Mouse (Mus musculus) heart, adult 18-20 months (tissue): Measurements from ENCODE around the gene Ss18l2. TPM values are rescaled to one million over a fixed set of nuclear protein-coding genes. Genes with fewer than 3 reads are reported as not detected.

Source experiments
- DNase-seq, 2 experiments: peaks; one replicate each; pipeline ENCODE4 v3.0.0; 2021 to 2022; ENCODE audit warnings: mixed read lengths in 1 of 2
- total RNA-seq, 2 experiments: library from RNA; stranded (reverse); gene quantifications; 2 replicates each; pipeline ENCODE4 v1.2.3; 2021

The Ss18l2 gene
- total RNA-seq, 2 experiments from 2014 or later, result 117 to 129 TPM

DNA sequence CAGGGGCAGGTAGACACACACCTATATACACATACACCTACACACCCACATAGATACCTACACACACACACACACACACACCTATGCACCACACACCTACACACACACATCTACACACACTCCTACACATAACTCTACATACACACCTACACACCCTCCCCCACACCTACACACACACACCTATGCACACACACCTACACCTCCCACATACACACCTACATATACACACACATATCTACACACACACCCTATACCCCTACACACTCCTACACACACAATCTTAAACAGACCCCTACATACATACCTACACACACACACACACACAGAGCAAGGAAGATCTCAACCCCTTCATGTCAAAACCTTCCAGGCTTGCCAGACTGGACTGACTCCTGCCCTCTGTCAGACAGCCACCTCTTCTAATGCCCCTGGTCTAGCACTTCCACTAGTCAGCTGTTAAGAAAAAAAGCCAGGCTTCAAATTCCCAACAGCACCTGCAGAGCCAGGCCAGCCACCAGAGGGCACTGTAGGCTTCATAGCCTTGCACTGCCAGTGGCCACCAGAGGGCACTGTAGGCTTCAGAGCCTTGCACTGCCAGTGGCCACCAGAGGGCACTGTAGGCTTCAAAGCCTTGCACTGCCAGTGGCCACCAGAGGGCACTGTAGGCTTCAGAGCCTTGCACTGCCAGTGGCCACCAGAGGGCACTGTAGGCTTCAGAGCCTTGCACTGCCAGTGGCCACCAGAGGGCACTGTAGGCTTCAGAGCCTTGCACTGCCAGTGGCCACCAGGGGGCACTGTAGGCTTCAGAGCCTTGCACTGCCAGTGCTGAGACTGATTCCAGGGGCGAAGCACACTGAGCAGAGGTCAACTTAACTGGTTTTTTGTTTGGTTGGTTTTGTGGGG, 12.7 kb upstream of the Ss18l2 start:
- DNase-seq, result peak; percentile 47 to 69

DNA sequence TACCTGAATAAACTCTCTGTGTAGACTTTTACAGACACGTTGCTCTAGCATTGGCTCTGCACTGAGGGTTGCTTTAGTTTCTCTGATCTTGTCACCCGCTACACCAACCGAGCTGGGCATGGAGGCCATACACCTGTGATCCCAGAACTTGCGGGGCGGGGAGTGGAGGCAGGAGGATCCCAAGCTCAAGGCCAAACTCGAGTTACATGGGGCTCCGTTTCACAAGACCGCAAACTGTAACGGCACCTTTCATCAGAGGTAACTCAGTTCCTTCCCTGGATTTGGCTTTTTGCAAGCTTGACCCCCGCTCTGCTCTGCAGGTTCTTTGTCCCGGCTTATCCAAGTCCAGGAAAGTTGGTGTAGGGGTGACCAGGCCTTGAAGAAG, 5.9 kb upstream of the Ss18l2 start:
- no peak for DNase-seq

DNA sequence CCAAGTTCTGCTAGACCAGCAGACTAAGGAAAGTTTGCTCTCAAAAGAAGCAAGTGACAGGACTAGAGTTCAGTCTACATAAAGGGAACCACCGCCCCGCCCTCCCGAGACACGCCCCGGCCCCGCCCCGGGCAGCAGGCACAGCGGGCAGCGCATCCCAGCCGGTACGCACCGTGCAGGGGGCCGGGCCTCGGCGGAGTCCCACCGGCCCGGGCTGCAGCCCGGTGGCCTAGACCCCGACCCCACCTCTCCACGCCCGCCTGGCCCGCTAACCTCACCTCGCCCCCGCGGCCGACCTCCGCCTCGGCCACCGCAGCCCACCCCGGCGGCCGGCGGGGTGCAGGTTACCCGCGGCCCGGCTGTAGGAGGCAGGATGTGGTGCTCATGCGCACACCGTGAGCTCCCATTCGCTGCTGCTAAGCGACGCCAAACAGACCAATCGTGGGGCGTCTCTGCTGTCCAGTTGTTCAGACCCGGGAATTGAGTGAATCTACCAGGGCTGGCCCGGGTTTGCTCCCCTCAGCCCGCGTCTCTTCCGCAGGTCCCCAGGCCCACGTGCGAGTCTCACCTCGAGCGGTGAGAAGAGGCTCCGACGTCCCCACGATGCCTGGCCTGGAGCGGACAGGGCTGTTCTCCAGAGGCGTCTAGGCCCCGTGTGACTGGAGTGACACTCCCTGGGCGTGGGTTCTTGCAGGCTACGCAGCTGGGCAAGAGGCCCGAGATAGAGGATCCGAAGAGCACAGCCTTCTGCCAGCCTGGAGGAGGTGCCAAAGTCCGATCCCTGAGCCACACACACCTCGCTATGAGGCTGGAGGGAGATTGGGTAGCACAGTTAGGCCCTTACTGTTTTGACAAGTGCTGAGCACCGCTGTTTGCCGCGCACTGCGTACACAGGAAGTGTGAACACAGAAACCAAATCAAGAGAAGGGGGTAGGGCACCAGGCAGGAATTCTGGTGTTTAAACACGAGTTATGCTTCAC, 5.2 kb upstream of the Ss18l2 start, which contains the start of gene Sec22c:
TSS of gene Sec22c (minus strand) at position 845 of the 980 bp plus-strand sequence.
- peak; percentile 94 to 96 for DNase-seq

- no peak for DNase-seq
Measured at GRCm38 (mm10) chr9:121706029-121706675, 4.0 kb upstream of the Ss18l2 start.

DNA sequence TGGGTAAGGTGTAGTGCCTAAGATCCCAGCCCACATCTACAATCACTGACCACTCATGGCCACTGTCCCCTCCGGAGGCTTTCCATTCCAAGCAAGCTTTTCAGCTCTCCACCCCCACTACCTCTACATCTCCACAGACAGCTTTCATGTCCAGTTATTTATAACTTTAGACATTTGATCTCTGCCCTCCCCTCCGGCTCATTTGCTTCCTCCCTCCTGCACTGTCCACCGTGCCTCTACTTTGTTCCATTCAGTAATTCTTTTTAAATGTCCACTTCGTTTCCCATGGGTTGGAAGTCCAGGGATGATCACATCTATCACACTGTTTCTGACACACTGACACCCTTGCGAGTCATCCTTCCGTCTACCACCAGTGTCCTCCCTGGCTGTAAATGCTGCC, 2.3 kb upstream of the Ss18l2 start:
- no peak for DNase-seq

DNA sequence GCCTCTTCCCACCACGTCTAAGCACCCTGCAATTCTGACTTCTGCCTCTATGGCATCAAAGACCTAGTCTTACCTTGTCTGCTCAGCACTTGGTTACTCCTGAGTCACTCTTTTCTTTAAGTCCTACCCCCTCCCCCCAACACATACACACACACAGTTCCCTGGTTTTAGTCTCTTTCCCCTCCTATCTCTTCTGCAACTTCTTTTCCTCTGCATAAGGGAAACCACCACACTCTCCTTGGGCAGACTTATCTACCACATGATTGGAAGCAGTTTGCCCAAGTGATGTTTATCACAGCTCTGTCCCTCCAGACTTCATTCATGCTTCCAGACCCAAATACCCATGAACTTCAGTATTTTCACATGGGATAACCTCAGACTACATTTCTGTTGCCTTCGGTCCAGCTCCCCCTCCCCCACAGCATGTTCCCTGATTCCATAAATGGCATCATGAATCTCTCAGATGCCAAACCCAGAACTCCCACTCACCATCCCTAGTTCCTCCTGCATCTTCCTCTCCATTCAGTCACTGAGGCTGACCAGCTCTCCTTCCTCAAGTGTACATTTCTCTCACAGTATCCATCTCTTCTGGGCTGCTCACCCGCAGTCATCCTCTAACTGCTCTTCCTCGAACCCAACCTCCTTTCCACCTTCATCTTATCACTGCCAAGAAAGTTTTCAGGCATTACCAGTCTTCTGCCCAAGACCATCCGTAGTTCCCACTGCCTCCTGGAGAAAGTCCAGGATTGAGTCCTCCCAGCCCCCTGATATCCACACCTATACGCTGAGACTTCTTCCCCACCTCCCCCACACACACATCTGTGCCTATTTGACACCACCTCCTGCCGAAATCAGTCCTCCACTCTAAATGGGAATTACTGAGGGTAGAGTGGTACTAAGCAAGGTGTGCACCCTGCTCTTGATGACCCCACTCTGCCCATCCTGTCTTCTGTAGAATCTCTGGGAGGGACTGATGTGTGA, 1.3 kb upstream of the Ss18l2 start:
- DNase-seq, result no peak

DNA sequence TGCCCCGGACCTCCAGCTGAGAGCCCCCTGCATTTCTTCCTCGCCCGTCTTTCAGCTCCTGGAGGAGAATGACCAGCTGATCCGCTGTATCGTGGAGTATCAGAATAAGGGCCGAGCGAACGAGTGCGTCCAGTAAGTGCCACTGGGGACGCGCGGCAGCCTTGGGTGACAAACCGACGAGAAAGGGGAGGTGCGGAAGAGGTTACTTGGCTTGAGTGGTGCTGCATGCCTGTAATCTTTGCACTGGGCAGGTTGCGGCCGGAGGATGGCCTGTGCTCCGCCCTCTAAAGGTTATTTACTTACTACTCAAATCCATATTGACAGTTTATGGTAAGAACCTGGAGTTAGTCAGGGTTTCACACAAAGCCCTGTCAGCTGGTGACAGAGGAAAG, 451 bp downstream of the Ss18l2 start:
- no peak for DNase-seq

DNA sequence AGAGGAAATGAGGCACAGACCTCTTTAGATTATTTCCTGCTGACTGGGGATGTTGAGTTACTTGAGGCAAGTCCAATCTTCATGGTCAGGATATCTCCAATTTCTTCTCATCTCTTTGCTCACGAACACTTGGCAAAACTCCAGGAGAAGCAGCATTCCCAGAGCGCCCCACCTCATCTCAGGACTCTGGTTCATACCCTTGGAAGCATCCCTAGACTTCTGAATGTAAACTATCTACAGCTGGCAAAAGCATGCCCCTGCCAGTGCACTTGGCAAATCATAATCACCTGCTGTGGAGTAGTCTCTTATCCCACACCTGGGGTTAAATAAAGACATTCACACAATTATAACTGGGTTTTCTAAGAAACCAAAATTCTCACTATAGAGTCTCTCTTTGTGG, 6.9 kb downstream of the Ss18l2 start:
- no peak for DNase-seq

GRCm38 (mm10) chr9:121718070-121718705, 8.1 kb downstream of the Ss18l2 start:
- DNase-seq, result no peak

DNA sequence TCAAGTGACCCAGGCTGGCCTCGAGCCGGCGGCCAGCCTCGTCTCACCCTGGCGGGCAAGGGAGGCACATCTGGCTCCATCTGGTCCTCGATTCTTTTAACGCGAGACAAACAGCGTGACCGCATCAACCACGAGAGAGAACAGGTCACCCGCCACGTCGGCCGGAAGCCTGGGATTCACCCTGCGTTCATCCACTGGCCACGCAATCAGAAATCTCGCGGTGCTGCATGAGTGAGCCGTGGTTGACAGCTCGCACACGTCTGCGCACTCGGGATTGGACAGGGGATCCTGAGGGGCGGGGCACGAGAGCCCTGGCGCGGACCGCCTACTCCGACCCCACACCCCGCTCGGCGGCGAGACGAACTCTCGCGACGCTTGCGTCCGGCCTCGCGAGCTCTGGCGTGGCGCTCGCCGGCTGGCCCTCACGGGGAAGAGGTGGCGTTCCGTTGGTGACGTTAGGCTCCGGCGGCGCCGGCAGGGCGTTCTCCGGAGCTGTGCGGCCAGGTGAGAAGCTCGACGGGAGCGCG, 8.7 kb downstream of the Ss18l2 start, which contains the start of gene Nktr:
TSS of gene Nktr (plus strand) at position 378 of the 527 bp plus-strand sequence.
- DNase-seq, result peak; percentile 98 to 99

- peak in 1 of 2 experiments; percentile 42 for DNase-seq
Measured at GRCm38 (mm10) chr9:121719347-121720331, 9.5 kb downstream of the Ss18l2 start.

GRCm38 (mm10) chr9:121740490-121740889, 30.4 kb downstream of the Ss18l2 start:
- no peak for DNase-seq

GRCm38 (mm10) chr9:121741168-121741567, 31.0 kb downstream of the Ss18l2 start:
- DNase-seq, result no peak

- no peak for DNase-seq
Measured at GRCm38 (mm10) chr9:121744051-121744450, 33.9 kb downstream of the Ss18l2 start.

DNA sequence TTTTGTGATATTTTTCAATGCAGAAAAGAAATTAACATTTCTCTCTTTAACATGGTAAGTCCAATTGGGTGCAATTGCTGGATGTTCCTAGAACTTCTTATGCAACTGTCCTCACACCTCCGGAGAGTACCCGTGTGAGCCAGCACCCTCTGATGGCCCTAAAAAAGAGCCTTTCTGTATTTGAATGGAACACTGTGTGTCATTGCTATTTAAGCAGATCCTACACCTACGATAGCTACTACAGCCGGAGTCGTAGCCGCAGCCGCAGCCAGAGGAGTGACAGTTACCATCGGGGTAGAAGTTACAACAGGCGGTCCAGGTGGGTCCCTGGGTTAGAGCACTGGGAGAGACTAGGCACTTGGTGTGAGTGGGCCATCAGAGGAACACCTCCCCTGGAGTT, 42.6 kb downstream of the Ss18l2 start:
- DNase-seq, result no peak

- DNase-seq, result no peak
Measured at GRCm38 (mm10) chr9:121754624-121755023, 44.5 kb downstream of the Ss18l2 start.

GRCm38 (mm10) chr9:121756785-121757184, 46.7 kb downstream of the Ss18l2 start:
- DNase-seq, result no peak

DNA sequence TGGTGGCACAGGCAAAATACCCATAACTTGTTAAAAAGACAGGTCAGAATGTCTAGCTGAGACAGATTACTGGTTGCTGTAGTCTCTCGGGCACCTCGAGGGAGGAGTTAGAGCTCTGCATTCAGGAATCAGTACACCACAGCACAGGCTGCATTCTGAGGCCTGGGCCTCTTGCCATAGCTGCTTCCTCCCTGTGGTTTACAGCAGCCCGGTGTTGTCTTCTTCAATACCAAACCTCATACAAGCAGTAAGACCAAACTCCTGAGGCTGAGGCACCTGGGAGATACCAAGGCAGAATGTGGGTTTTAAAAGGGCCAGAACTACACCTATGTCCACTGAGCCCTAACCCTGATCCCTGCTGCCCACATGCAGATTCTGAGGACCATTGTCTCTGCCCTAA, 47.3 kb downstream of the Ss18l2 start:
- DNase-seq, result peak in 1 of 2 experiments; percentile 25
